Mouse (Mus musculus) hindbrain, embryonic 10.5 days (tissue): ENCODE measurements at regions not wholly inside any gene's neighbourhood (a gene's known extent, or its start where the extent isn't known, plus 50 kb on each side); places are given as distances from the start of the nearest gene placed in this dataset.

ENCODE experiments used
- DNase-seq: peaks from one replicate; pipeline ENCODE4 v3.0.0-alpha.2; 2017; ENCODE audit warnings: low spot score
- H3K27ac ChIP-seq: fragments of 300-500 bp; sonication (generic); 2 replicates; pipeline ENCODE4 v1.5.1; 2016; ENCODE audit warnings: mild to moderate bottlenecking, moderate library complexity
- H3K27me3 ChIP-seq: fragments of 300-500 bp; sonication (generic); 2 replicates; pipeline ENCODE4 v1.6.1; 2016; ENCODE audit warnings: mild to moderate bottlenecking; ENCODE audit not compliant: poor library complexity, insufficient read depth, severe bottlenecking
- H3K36me3 ChIP-seq: fragments of 300-500 bp; sonication (generic); 2 replicates; pipeline ENCODE4 v1.6.1; 2016; ENCODE audit warnings: mild to moderate bottlenecking, moderate library complexity
- H3K4me1 ChIP-seq: fragments of 300-500 bp; sonication (generic); replicated peaks from 2 replicates; pipeline ENCODE4 v1.6.1; 2016; ENCODE audit warnings: mild to moderate bottlenecking
- H3K4me3 ChIP-seq: fragments of 300-500 bp; sonication (generic); 2 replicates; pipeline ENCODE4 v1.5.1; 2016; ENCODE audit warnings: mild to moderate bottlenecking, moderate library complexity
- H3K9me3 ChIP-seq: fragments of 300-500 bp; sonication (generic); 2 replicates; pipeline ENCODE4 v1.6.1; 2016; ENCODE audit warnings: mild to moderate bottlenecking, moderate library complexity
- WGBS: fragments of 180-500 bp; shearing (Covaris S2); methylation state at CpG from one replicate; pipeline ENCODE4 v1.1.7; 2016; 5-methylcytosine and 5-hydroxymethylcytosine counted together

- Histone ChIP-seq H3K27ac (no peak overlapping the region), H3K4me1 (peaks cover 5% of the 10 kb centered on the region), H3K4me3 (no peak overlapping the region), H3K36me3 (no peaks in the 10 kb centered on the region), H3K27me3 (peaks cover 41% of the 10 kb centered on the region), H3K9me3 (no peaks in the 10 kb centered on the region)
- WGBS = 75% methylated on average over 9 of the region's 9 CpGs
- DNase-seq = no peak
These were observed 273.9 kb upstream of the Prox1 start for GRCm38 (mm10) chr1:190444366-190444765.

DNA sequence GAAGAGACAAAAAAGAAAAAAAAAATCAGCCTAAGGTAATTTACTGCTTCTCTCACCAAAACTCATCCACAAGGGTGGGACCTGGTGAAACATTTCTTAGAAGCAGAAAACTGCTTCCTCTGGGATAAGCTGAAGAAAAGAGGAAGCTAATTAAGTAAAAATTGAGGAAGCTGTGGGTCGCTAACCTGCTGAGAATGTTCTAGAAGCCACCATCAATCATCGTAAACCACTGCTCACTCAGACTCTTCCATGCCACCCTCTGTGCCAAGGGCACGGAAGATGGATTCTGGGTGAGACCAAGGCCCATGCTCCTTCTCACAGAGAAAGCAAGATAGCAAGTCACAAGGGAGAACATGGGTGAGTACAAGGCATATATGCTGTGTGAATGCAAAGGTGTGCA, 272.7 kb upstream of the Prox1 start:
- Histone ChIP-seq H3K4me3 (no peak overlapping the region), H3K36me3 (no peaks in the 10 kb centered on the region), H3K4me1 (peaks cover 3% of the 10 kb centered on the region), H3K27me3 (peaks cover 31% of the 10 kb centered on the region), H3K9me3 (no peaks in the 10 kb centered on the region), H3K27ac (no peak overlapping the region)
- no peak for DNase-seq
- 92% methylated on average over 3 of the region's 3 CpGs for WGBS

GRCm38 (mm10) chr1:190442166-190442565, 271.7 kb upstream of the Prox1 start:
- Histone ChIP-seq H3K9me3 (no peaks in the 10 kb centered on the region), H3K27me3 (peaks cover 20% of the 10 kb centered on the region), H3K4me1 (peaks cover 5% of the 10 kb centered on the region; the same call in 1 of the 2 replicates), H3K36me3 (no peaks in the 10 kb centered on the region), H3K27ac (no peak overlapping the region), H3K4me3 (no peak overlapping the region)
- 81% methylated on average over 4 of the region's 4 CpGs for WGBS
- no peak for DNase-seq

DNA sequence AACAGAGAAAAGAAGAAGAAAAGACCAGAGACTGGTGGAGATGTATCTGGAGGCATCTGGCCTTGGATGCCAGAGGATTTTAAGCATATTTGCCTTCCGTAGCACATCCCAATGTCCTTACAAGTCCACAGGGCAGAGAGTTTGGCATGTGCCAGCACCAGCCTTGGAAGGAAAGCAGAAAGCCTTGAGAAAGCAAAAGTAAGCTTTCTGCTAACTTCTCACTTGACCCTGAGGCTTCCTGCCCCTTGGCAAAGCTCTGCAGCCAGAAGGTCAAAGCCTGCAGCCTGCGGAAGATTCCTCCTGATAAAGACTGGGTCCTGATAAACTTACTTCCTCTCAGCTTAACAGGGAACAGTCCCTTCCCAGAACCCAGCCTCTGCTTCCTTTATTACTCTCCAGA, 268.3 kb upstream of the Prox1 start:
- Histone ChIP-seq H3K4me1 (peaks cover 6% of the 10 kb centered on the region; the same call in 1 of the 2 replicates), H3K9me3 (no peaks in the 10 kb centered on the region), H3K4me3 (no peak overlapping the region), H3K27ac (no peak overlapping the region), H3K27me3 (no peaks in the 10 kb centered on the region), H3K36me3 (no peaks in the 10 kb centered on the region)
- no peak for DNase-seq
- WGBS = 94% methylated on average over 2 of the region's 2 CpGs

- Histone ChIP-seq H3K36me3 (no peaks in the 10 kb centered on the region), H3K27me3 (0 out of 2 replicates have a peak, but pooled peaks cover 3% of the 10 kb centered on the region), H3K9me3 (no peaks in the 10 kb centered on the region), H3K4me1 (no peaks in the 10 kb centered on the region), H3K27ac (no peak overlapping the region), H3K4me3 (no peak overlapping the region)
- no peak for DNase-seq
- 87% methylated on average over 9 of the region's 9 CpGs for WGBS
These were observed 252.4 kb upstream of the Prox1 start for GRCm38 (mm10) chr1:190422874-190423273.

DNA sequence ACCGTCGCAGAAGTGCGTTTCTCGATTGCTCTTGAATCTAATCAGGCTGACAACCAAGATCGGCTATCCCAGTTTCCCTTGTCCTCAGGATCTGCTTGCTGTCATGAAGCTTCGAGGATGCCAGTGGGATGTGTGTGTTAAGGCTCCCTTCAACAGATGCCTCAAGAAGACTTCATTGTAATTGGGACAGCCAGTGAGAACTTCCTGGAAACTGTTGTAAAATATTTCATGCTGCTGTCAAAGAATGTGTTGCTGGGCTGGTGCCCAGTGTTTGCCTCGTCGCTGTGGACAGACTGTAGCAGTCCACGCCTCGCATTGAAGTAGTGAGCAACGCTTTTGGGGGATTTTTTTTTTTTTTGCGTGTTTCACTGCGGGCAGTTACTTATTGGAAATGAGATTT, 249.2 kb upstream of the Prox1 start:
- H3K27ac ChIP-seq = no peak overlapping the region
- WGBS = 89% methylated on average over 13 of the region's 13 CpGs
- H3K4me1 ChIP-seq = peaks cover 8% of the 10 kb centered on the region
- no peak for DNase-seq
- no peaks in the 10 kb centered on the region for H3K9me3 ChIP-seq
- no peak overlapping the region for H3K4me3 ChIP-seq
- H3K36me3 ChIP-seq = no peaks in the 10 kb centered on the region
- no peaks in the 10 kb centered on the region for H3K27me3 ChIP-seq

- Histone ChIP-seq H3K27me3 (no peaks in the 10 kb centered on the region), H3K36me3 (no peaks in the 10 kb centered on the region), H3K9me3 (no peaks in the 10 kb centered on the region), H3K27ac (no peak overlapping the region), H3K4me3 (no peak overlapping the region), H3K4me1 (peaks cover 8% of the 10 kb centered on the region)
- WGBS = 18% methylated on average over 11 of the region's 11 CpGs
- peak; percentile 5 for DNase-seq
These were observed 246.8 kb upstream of the Prox1 start for GRCm38 (mm10) chr1:190417326-190417725.

DNA sequence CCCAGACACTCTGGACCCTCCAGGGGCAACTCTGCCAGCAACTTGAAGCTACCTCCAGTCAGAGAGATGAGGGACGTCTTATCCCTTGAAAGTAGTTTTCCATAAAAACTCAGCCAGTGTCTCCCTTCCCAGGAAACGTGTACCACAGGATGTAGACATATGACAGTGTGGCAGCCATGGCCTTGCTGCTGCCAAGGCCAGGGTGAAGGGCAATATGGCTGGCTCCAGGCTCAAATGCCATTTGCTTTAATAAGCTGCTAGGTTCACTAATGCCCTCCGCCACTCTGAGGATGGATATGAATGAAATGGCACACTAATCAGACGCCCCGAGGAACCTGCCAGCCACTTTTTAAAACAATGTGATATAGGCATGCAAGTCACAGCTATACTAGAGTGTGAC, 241.2 kb upstream of the Prox1 start:
- Histone ChIP-seq H3K4me3 (no peak overlapping the region), H3K27me3 (no peaks in the 10 kb centered on the region), H3K27ac (no peak overlapping the region), H3K9me3 (no peaks in the 10 kb centered on the region), H3K4me1 (peaks cover 7% of the 10 kb centered on the region; the same call in 1 of the 2 replicates), H3K36me3 (no peaks in the 10 kb centered on the region)
- DNase-seq = no peak
- 90% methylated on average over 5 of the region's 5 CpGs for WGBS

DNA sequence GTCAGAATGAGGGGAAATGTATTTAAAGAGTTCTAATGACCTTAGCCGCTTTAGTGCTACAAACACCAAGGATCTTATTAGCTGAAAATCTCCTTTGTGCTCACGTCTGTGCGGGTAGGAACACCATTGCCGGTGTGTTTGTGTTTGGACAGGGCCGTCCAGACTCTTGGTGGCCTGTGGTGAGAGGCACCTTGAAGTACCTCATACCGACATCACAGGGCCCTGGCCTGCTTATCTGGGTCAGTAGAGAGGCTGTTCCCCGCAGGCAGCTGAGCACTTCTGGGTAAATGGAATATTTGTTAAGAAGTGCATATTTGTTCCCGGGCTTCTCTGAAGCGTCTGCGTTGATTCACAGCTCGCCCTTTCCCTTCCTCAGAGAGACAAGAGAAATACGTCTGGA, 232.8 kb upstream of the Prox1 start:
- WGBS = 71% methylated on average over 12 of the region's 12 CpGs
- Histone ChIP-seq H3K27ac (no peak overlapping the region), H3K27me3 (no peaks in the 10 kb centered on the region; the same call in 1 of the 2 replicates), H3K9me3 (no peaks in the 10 kb centered on the region), H3K4me1 (no peaks in the 10 kb centered on the region), H3K36me3 (no peaks in the 10 kb centered on the region), H3K4me3 (no peak overlapping the region)
- no peak for DNase-seq

GRCm38 (mm10) chr1:190398308-190398707, 227.8 kb upstream of the Prox1 start:
- Histone ChIP-seq H3K27me3 (no peaks in the 10 kb centered on the region; the same call in 1 of the 2 replicates), H3K4me1 (no peaks in the 10 kb centered on the region), H3K9me3 (no peaks in the 10 kb centered on the region), H3K36me3 (no peaks in the 10 kb centered on the region), H3K27ac (no peak overlapping the region), H3K4me3 (no peak overlapping the region)
- 66% methylated on average over 6 of the region's 6 CpGs for WGBS
- no peak for DNase-seq

- no peaks in the 10 kb centered on the region; the same call in 1 of the 2 replicates for H3K27me3 ChIP-seq
- H3K4me3 ChIP-seq = no peak overlapping the region
- H3K9me3 ChIP-seq = no peaks in the 10 kb centered on the region
- H3K27ac ChIP-seq = no peak overlapping the region
- H3K36me3 ChIP-seq = no peaks in the 10 kb centered on the region
- WGBS = 61% methylated on average over 2 of the region's 2 CpGs
- DNase-seq = no peak
- H3K4me1 ChIP-seq = no peaks in the 10 kb centered on the region
These were observed 227.3 kb upstream of the Prox1 start for GRCm38 (mm10) chr1:190397811-190398210.

- 89% methylated on average over 6 of the region's 6 CpGs for WGBS
- H3K4me1 ChIP-seq = 0 out of 2 replicates have a peak, but pooled peaks cover 4% of the 10 kb centered on the region
These were observed 222.5 kb upstream of the Prox1 start for GRCm38 (mm10) chr1:190393061-190393460.

GRCm38 (mm10) chr1:190388853-190389252, 218.3 kb upstream of the Prox1 start:
- H3K27ac ChIP-seq = no peak overlapping the region
- H3K4me3 ChIP-seq = no peak overlapping the region
- H3K36me3 ChIP-seq = no peaks in the 10 kb centered on the region
- peaks cover 13% of the 10 kb centered on the region; the same call in 1 of the 2 replicates for H3K4me1 ChIP-seq
- no peaks in the 10 kb centered on the region for H3K9me3 ChIP-seq
- peaks cover 18% of the 10 kb centered on the region for H3K27me3 ChIP-seq
- 91% methylated on average over 4 of the region's 4 CpGs for WGBS
- no peak for DNase-seq

More at GRCm38 (mm10) chr1:190393061-190393460, 222.5 kb upstream of the Prox1 start:
- DNase-seq = no peak
- Histone ChIP-seq H3K36me3 (no peaks in the 10 kb centered on the region), H3K27me3 (peaks cover 3% of the 10 kb centered on the region; the same call in 1 of the 2 replicates), H3K27ac (no peak overlapping the region), H3K9me3 (no peaks in the 10 kb centered on the region), H3K4me3 (no peak overlapping the region)

DNA sequence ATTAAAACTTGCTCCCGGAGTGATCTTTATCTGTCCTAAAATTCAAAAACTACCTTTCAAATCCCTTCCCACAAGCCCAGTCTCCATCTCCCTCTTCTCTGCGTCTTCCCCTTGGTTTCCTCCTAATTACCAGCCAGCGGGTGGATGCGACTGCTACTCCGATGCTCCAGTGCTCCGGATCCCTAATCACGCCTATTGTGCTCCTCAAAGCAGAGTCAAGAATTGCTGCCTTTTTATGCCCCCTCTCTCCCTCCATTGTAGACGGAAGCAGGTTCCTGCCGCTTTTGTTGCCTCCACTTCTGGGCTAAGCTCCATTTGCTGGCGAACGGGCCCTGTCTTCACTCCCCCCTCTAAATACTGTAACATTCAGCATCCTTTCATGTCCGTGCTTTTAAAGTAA, 214.0 kb upstream of the Prox1 start:
- no peak for DNase-seq
- Histone ChIP-seq H3K27me3 (peaks cover 29% of the 10 kb centered on the region), H3K27ac (peak overlapping the region; percentile 54; the same call in 1 of the 2 replicates)

More for the DNA sequence above, 214.0 kb upstream of the Prox1 start:
- H3K36me3 ChIP-seq = no peaks in the 10 kb centered on the region
- H3K9me3 ChIP-seq = no peaks in the 10 kb centered on the region
- peaks cover 34% of the 10 kb centered on the region for H3K4me1 ChIP-seq
- H3K4me3 ChIP-seq = no peak overlapping the region
- 50% methylated on average over 12 of the region's 12 CpGs for WGBS
